Mouse (Mus musculus): ENCODE measurements at regions not wholly inside any gene's neighbourhood (a gene's known extent, or its start where the extent isn't known, plus 50 kb on each side); places are given as distances from the start of the nearest gene placed in this dataset.
A peak's percentile ranks its signal among the peaks of the same experiment; 100 is the strongest.

- no peaks in the 10 kb centered on the region for H3K27me3 ChIP-seq (ENCODE audit: low read depth, poor library complexity, severe bottlenecking)
- WGBS, result 17% methylated on average over 3 of the region's 3 CpGs
Observed at GRCm38 (mm10) chr9:25655767-25656513, 174.6 kb downstream of the Eepd1 start.

DNA sequence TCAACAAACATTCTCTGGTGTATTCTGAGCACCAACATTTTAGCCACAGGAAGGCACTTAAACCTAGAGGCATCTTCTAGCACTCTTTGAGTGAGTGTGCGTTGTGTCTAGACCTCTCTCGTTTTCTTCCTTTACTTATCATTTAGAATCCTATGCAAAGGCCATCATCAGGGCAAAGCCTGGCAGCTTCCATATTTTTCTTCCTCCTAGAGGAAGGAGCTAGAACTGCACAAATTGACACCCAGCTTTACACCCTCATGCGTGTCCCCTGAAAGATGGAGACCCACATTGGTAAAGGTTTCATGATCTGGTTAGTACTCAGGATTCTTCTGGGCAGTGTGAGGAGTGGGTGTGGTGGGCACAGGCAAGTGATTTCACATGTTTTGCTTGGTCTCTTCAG lies 175.2 kb downstream of the Eepd1 start:
- no peak for DNase-seq (ENCODE audit: low spot score)
- H3K4me3 ChIP-seq, result no peak overlapping the region
- 95% methylated on average over 3 of the region's 3 CpGs for WGBS
- no peak overlapping the region for H3K27ac ChIP-seq
- H3K27me3 ChIP-seq (ENCODE audit: low read depth, poor library complexity, severe bottlenecking), result no peaks in the 10 kb centered on the region
- H3K36me3 ChIP-seq, result no peaks in the 10 kb centered on the region
- no peaks in the 10 kb centered on the region for H3K9me3 ChIP-seq (replicated peaks)
- H3K4me1 ChIP-seq, result no peaks in the 10 kb centered on the region

More at GRCm38 (mm10) chr9:25655767-25656513, 174.6 kb downstream of the Eepd1 start:
- Histone ChIP-seq H3K27ac (no peak overlapping the region), H3K4me3 (no peak overlapping the region), H3K36me3 (no peaks in the 10 kb centered on the region), H3K4me1 (no peaks in the 10 kb centered on the region), H3K9me3 (replicated peaks) (no peaks in the 10 kb centered on the region)
- DNase-seq (ENCODE audit: low spot score), result peak; percentile 37

- Histone ChIP-seq H3K27me3 (ENCODE audit: low read depth, poor library complexity, severe bottlenecking) (no peaks in the 10 kb centered on the region), H3K36me3 (no peaks in the 10 kb centered on the region), H3K4me3 (no peak overlapping the region), H3K27ac (no peak overlapping the region), H3K9me3 (replicated peaks) (no peaks in the 10 kb centered on the region), H3K4me1 (no peaks in the 10 kb centered on the region)
- no peak for DNase-seq (ENCODE audit: low spot score)
- 83% methylated on average over 4 of the region's 4 CpGs for WGBS
Observed at GRCm38 (mm10) chr9:25683635-25684333, 202.4 kb downstream of the Eepd1 start.

DNA sequence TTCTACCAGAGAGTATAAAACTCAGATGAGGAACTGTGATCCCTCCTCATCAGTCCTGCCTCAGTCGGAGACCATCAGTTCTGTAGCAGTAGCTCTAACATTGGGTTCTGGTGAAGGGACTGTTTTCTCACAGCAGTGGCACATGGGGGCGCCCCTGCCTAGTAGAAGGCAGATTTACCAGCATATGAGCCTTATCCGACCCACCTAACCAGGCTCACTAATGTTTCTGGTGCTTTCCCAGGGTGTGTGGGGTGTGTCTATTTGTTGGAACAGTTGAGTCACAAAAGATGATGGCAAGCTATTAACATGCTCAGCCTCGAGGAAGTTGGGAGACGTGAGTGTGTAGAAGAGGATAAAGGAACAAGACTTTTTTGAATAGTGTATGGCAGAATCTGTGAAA lies 212.3 kb downstream of the Eepd1 start:
- DNase-seq (ENCODE audit: low spot score), result peak; percentile 29
- no peaks in the 10 kb centered on the region for H3K9me3 ChIP-seq (replicated peaks)
- H3K27ac ChIP-seq, result no peak overlapping the region

DNA sequence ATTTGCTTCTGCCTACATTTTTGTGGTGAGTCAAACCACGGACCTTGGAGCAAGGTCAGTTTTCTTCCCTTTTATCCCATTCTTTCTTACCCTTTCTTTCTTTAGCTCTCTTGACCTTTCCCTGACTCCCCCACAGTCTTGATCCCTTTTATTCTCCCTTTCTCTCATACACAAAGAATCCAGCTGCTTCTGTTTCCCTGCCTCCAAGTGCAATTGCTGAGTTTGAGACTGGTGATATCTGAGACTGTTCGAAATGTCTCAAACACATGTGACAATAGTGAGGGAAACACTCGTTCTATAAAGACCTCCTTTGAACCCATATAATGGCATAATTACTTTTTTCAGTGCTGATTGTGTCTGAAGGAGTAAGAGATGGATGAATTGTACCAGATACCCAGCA lies 213.7 kb downstream of the Eepd1 start:
- Histone ChIP-seq H3K4me3 (no peak overlapping the region), H3K4me1 (no peaks in the 10 kb centered on the region), H3K36me3 (no peaks in the 10 kb centered on the region), H3K27me3 (ENCODE audit: low read depth, poor library complexity, severe bottlenecking) (no peaks in the 10 kb centered on the region), H3K9me3 (replicated peaks) (no peaks in the 10 kb centered on the region), H3K27ac (no peak overlapping the region)
- 76% methylated on average over 3 of the region's 3 CpGs for WGBS
- no peak for DNase-seq (ENCODE audit: low spot score)

More for the DNA sequence above, 212.3 kb downstream of the Eepd1 start:
- Histone ChIP-seq H3K4me1 (no peaks in the 10 kb centered on the region), H3K27me3 (ENCODE audit: low read depth, poor library complexity, severe bottlenecking) (no peaks in the 10 kb centered on the region), H3K36me3 (no peaks in the 10 kb centered on the region), H3K4me3 (no peak overlapping the region)
- 62% methylated on average over 5 of the region's 5 CpGs for WGBS

- H3K36me3 ChIP-seq, result no peaks in the 10 kb centered on the region
- H3K27ac ChIP-seq, result no peak overlapping the region
- H3K4me3 ChIP-seq, result no peak overlapping the region
- H3K4me1 ChIP-seq, result no peaks in the 10 kb centered on the region
- no peaks in the 10 kb centered on the region for H3K9me3 ChIP-seq (replicated peaks)
- DNase-seq (ENCODE audit: low spot score), result no peak
- H3K27me3 ChIP-seq (ENCODE audit: low read depth, poor library complexity, severe bottlenecking), result no peaks in the 10 kb centered on the region
Observed at GRCm38 (mm10) chr9:25713636-25714035, 232.3 kb downstream of the Eepd1 start.

- no peak for DNase-seq (ENCODE audit: low spot score)
- Histone ChIP-seq H3K9me3 (replicated peaks) (no peaks in the 10 kb centered on the region), H3K36me3 (no peaks in the 10 kb centered on the region), H3K4me1 (no peaks in the 10 kb centered on the region), H3K27ac (no peak overlapping the region), H3K27me3 (ENCODE audit: low read depth, poor library complexity, severe bottlenecking) (no peaks in the 10 kb centered on the region), H3K4me3 (no peak overlapping the region)
- 70% methylated on average over 6 of the region's 6 CpGs for WGBS
Observed at GRCm38 (mm10) chr9:25744162-25744561, 262.8 kb downstream of the Eepd1 start.

GRCm38 (mm10) chr9:25751138-25751537 lies 269.8 kb downstream of the Eepd1 start:
- no peaks in the 10 kb centered on the region for H3K27me3 ChIP-seq (ENCODE audit: low read depth, poor library complexity, severe bottlenecking)
- no peaks in the 10 kb centered on the region for H3K36me3 ChIP-seq
- no peak for DNase-seq (ENCODE audit: low spot score)
- no peak overlapping the region for H3K4me3 ChIP-seq
- no peaks in the 10 kb centered on the region for H3K4me1 ChIP-seq
- no peaks in the 10 kb centered on the region for H3K9me3 ChIP-seq (replicated peaks)
- no peak overlapping the region for H3K27ac ChIP-seq

DNA sequence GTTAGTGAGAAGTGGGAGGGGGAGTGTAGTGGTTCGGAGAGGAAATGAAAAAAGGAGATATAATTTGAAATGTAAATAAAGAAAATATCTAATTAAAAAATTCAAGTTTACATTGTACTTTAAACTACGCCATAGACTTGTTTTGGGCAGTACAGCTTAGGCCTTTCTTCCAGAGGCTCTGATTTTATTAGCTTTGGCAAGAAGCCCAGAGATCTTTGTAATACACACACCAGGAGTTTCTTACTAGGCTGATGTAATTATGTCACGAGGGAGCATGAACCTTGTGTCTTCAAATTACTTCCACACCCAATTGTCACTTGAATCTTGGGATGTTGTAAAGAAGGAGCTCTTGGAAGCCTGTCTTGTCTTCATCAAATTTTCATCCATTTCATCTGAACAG lies 292.6 kb downstream of the Eepd1 start:
- Histone ChIP-seq H3K9me3 (replicated peaks) (no peaks in the 10 kb centered on the region), H3K27me3 (ENCODE audit: low read depth, poor library complexity, severe bottlenecking) (no peaks in the 10 kb centered on the region), H3K4me3 (no peak overlapping the region), H3K4me1 (no peaks in the 10 kb centered on the region), H3K36me3 (no peaks in the 10 kb centered on the region), H3K27ac (no peak overlapping the region)
- no peak for DNase-seq (ENCODE audit: low spot score)
- WGBS, result 89% methylated on average over 3 of the region's 3 CpGs

- 87% methylated on average over 1 of the region's 1 CpGs for WGBS
- Histone ChIP-seq H3K4me1 (no peaks in the 10 kb centered on the region), H3K27me3 (ENCODE audit: low read depth, poor library complexity, severe bottlenecking) (no peaks in the 10 kb centered on the region), H3K4me3 (no peak overlapping the region), H3K36me3 (no peaks in the 10 kb centered on the region), H3K9me3 (replicated peaks) (no peaks in the 10 kb centered on the region), H3K27ac (no peak overlapping the region)
- no peak for DNase-seq (ENCODE audit: low spot score)
Observed at GRCm38 (mm10) chr9:25782631-25783030, 301.3 kb downstream of the Eepd1 start.

DNA sequence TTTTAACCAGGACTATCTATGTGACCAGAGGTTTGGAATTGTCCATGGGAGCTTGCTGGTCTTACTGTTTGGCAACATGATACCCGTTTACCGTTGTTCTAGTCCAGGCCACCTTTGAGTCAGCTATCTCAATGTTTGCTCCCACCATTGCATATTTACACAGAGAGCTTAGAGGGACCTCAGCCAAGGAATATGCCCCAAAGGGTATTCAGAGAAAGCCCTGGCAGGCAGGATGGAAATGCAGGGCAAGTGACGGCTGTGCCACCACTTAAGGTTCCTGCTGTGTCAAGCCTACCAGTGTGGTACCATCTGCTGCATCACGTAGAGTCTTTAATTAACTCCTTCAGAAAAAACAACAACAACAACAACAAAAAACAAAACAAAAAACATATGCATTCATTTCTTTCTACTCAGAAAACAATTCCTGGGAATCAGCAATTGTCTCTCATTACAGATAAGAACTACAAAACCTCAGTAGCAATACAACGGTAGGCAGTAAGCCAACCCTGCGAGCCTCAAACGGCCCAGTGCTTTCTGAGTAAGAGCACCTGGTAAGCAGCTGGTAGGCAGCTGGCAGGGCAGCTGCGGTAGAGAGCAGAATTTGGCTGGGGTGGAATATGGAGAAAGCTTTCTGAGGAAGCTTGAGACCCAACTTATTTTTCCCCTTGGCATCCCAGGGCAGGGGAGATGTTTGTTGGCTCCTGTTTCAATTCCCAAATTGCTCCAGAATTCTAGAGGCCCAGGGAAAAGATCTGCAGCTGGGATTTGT lies 314.0 kb downstream of the Eepd1 start:
- Histone ChIP-seq H3K9me3 (replicated peaks) (no peaks in the 10 kb centered on the region), H3K36me3 (no peaks in the 10 kb centered on the region), H3K27ac (no peak overlapping the region), H3K27me3 (ENCODE audit: low read depth, poor library complexity, severe bottlenecking) (no peaks in the 10 kb centered on the region), H3K4me1 (no peaks in the 10 kb centered on the region), H3K4me3 (no peak overlapping the region)
- no peak for DNase-seq (ENCODE audit: low spot score)
- 88% methylated on average over 8 of the region's 8 CpGs for WGBS

GRCm38 (mm10) chr9:25809562-25809961 lies 328.2 kb downstream of the Eepd1 start:
- H3K4me3 ChIP-seq, result no peak overlapping the region
- no peaks in the 10 kb centered on the region for H3K9me3 ChIP-seq (replicated peaks)
- DNase-seq (ENCODE audit: low spot score), result no peak
- no peaks in the 10 kb centered on the region for H3K36me3 ChIP-seq
- H3K27me3 ChIP-seq (ENCODE audit: low read depth, poor library complexity, severe bottlenecking), result no peaks in the 10 kb centered on the region
- no peaks in the 10 kb centered on the region for H3K4me1 ChIP-seq
- no peak overlapping the region for H3K27ac ChIP-seq

DNA sequence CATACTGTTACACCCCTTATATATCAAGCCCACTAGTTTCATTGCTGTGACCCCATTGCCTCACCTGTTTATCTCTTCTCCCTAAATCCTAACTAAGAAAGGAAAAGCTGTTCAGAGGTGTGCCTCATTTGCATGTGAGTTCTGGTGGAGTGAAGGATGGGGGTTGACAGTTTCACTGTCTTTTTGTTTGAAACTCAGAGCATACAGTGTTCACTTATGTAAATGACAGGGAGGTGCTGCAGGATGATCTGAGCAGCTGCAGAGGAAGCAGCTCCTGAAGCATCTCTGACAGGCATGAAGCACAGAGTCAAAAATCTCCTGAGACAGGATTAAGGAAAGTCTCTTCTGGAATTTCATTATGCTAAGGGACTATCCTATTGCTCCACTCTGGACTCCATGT lies 351.9 kb downstream of the Eepd1 start:
- H3K4me3 ChIP-seq, result no peak overlapping the region
- H3K9me3 ChIP-seq (replicated peaks), result no peaks in the 10 kb centered on the region
- H3K27ac ChIP-seq, result no peak overlapping the region
- DNase-seq (ENCODE audit: low spot score), result no peak
- no peaks in the 10 kb centered on the region for H3K4me1 ChIP-seq
- no peaks in the 10 kb centered on the region for H3K36me3 ChIP-seq
- H3K27me3 ChIP-seq (ENCODE audit: low read depth, poor library complexity, severe bottlenecking), result no peaks in the 10 kb centered on the region

All from limb, embryonic 10.5 days (tissue).